Mouse (Mus musculus) megakaryocyte, embryonic 14.5 days (primary cell): ENCODE results near the gene Gm10719.
"Not testable (repeated sequence)": the region's sequence is repeated elsewhere in the genome, so short reads cannot be mapped to it uniquely, and the experiment has no call there.

Source experiments
- FLI1 ChIP-seq: IDR thresholded peaks from 2 replicates; pipeline ENCODE4 v1.6.1; 2012; ENCODE audit warnings: low read length, inconsistent platforms, mixed read lengths
- GATA1 ChIP-seq: IDR thresholded peaks from 3 replicates; pipeline ENCODE4 v1.6.1; 2012; ENCODE audit warnings: mixed read lengths, low read length, inconsistent platforms, borderline replicate concordance

- not testable (repeated sequence) for TF ChIP-seq GATA1, FLI1
Measured at GRCm38 (mm10) chr9:3026741-3027140, 9.5 kb downstream of the Gm10719 start.
